Mouse (Mus musculus) E14TG2a.4 (cell line): ENCODE data around the gene Son.

Source experiments
- CTCF ChIP-seq: conservative IDR thresholded peaks from 2 replicates; pipeline ENCODE4 v1.5.1; 2014; ENCODE audit warnings: low read length
- POU5F1 ChIP-seq: IDR thresholded peaks from 2 replicates; pipeline ENCODE4 v1.6.1; 2014; ENCODE audit warnings: low read length, borderline replicate concordance

DNA sequence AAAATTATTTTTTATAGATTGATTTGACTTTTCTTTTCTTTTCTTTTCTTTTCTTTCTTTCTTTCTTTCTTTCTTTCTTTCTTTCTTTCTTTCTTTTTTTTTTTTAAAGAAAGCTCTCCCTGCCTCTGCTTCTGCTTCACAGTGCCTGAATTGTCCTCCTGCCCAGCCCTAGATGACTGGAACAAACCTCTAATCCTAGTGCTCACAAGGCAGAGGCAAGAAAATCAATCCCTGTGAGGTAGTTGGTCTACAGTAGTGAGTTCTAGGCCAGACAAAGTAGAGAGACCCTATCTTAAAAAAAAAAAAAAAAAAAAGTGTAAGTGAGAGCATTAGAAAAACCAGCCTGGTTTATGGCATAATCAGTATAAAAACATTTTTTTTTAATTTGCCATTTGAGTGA, 2.5 kb downstream of the Son start:
- TF ChIP-seq CTCF (no peak), POU5F1 (no peak)
